Mouse (Mus musculus): ENCODE measurements around the gene Grb2.
A peak's percentile ranks its signal among the peaks of the same experiment; 100 is the strongest.

The Grb2 gene

DNA sequence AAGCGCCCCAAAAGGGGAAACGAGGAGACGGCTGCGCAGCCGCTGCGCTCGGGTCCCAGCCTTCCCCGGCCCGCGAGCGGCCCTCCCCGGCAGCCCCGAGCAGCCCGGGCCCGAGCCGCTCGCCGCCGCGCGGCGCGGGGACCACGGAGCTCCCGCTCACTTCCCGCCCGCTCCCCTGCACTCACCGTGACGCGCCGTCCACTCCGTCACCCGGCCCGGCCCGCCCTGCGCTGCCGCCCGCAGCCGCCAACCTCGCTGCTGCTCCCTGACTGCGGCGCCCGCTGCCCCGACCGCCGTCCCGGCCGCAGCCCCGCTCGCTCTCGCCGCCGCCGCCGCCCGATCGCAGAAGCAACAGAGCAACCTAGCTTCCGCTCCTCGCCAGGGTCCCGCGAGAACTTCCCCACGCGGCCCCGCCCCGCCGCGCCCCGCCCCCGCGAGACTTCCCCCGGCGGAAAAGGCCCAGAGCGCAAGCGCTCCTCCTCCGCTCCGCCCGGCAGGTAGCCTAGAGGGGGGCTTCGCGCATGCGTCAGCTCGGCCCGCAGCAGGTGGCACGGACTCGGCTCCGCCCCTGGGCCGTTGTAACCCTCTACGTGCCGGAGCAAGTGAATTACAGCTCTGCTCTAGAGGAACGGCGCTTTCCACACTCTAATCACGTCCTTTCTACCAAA, at the start of gene Grb2:
Gene Grb2, minus strand, starts transcription at position 389 of the 668 bp plus-strand sequence.
- peak; percentile 98 to 99 for DNase-seq

DNA sequence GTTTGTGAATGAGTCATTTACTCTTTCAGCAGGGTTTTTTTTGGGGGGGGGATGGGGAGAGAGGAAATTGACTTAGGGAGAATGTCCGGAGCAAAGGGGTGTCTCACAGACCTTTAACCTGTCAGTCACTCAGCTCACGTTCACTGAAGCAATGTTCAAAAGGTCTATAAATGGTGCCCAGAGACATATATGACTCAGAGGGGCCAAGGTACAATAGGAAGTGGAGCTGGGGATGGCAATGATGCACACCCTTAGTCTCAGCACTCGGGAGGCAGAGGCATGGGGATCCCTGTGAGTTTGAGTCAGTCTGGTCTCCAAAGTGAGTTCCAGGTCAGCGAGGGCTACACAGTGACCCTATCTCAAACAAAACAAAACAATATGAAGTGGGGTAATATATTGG, 45.1 kb upstream of the Grb2 start:
- DNase-seq, result no peak

DNA sequence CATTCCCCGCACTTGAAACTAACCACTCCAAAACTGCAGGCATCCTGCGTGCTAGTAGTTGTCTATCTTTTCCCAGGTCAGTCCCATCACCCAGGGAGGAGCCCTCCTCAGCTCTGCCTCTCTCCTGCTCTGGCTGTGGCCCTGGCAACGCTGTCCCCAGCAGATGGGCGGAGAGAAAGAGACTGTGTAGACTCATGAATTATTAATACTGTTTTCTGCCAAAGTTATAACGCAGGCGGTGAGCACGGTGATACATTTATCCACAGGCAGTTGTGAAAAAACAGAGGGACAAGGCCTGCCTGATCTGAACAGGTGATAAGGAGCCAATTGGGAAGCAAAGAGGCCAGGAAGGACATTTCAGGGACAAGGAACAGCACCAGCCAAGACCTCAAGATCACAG, 44.3 kb upstream of the Grb2 start:
- DNase-seq, result no peak

DNA sequence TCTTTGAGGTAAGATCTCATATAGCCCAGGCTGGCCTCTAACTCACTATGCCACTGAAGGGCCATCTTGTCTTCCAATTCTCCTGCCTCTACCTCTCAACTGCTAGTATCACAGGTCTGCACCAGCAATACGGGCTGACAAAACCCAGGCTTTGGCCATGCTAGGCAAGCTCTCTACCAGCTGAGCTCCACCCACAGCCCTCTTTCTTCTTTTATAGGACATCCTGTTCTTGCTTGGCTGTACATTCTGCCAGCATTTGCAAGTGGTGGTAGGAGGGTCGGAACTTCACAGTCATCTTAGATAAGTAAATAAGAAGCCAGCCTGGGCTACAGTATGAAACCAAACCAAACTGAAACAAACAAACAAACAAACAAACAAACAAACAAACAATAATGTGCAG, 43.3 kb upstream of the Grb2 start:
- DNase-seq, result no peak

DNA sequence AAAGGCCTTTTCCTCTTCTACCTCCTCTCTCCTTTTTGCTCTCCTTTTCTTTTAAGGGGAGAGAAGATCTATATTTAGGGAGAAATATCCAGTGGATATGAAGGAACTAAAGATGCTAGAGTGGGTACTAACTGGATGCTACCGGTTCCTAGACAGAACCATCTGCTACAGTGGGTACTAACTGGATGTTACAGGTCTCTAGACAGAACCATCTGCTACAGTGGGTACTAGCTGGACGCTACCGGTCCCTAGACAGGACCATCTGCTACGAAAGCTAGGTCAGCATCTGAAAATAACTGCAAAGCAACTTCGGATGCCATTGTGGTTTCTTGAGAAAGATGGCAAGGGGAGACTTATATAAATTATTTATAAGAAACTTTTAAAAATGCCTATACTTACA, 41.4 kb upstream of the Grb2 start:
- DNase-seq, result no peak

DNA sequence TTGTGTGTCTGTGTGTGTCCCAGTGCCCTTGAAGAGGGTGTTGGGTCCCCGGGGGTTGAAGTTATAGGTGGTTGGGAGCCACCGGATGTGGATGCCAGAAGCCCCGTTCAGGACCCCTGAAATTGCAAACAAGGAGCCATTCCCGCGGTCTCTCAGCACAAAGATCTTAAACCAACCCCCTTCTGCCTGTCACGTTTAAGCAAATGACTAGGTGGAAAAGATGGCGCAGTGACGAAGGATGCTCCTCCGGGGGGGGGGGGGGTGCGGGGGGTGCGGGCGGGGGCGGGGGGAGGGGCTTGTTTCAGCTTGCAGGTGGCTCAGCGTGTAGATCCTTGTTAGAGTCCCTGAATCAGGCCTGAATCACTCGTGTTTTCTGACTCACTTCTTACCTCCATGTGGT, 39.0 kb upstream of the Grb2 start:
- peak in 1 of 2 experiments; percentile 12 for DNase-seq

DNA sequence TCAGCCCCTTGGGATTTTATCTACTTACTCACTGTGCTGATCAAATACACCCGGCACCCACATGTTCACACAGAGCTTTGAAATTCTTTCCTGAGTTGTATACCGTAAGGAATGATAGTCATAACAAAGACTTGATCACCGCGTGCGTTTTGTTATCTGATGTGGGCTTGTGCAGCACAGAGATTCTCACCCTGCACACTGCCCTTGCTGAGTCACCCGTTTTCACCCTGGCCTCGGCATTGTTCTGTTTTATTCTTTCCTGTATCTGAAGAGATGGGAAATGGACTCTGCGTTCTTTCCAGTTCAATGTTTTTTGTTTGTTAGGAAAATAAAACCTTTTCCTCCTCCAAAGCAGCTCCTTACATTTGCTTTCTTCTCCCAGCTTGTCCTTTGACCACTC, 38.4 kb upstream of the Grb2 start:
- no peak for DNase-seq

DNA sequence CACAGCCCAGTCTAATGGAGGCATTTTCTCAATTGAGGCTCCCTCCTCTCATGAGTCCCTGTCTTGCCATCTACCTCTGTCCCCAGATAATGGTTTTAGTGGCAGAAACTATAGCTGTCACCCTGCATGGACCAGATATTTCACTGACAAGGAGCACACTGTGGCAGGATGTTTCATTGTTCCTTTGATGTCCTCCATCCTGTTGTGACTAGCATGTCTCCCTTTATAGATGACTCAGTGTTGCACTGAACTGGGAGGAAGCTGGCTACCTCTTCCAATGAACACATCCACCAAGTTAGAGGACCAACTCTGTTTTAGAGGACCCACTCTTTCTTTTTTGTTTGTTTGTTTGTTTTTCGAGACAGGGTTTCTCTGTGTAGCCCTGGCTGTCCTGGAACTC, 37.7 kb upstream of the Grb2 start:
- DNase-seq, result no peak

DNA sequence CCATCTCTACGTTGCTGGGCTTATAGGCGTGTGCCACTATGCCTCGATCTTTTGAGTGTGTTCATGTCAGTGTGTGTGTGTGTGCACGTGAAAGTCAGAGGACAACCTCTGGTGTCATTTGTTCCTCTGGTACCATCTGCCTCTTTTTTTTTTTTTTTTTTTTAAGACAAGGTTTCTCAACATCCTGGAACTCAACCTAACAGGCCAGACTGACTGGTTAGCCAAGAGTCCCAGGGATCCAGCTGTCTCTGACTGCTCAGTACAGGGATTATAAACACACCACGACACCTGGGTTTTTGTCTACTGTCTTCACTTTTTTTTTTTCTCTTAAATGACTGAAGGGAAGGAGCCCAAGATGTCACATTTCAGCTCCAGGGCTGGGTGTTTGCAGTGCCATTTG, 36.0 kb upstream of the Grb2 start:
- DNase-seq, result no peak

DNA sequence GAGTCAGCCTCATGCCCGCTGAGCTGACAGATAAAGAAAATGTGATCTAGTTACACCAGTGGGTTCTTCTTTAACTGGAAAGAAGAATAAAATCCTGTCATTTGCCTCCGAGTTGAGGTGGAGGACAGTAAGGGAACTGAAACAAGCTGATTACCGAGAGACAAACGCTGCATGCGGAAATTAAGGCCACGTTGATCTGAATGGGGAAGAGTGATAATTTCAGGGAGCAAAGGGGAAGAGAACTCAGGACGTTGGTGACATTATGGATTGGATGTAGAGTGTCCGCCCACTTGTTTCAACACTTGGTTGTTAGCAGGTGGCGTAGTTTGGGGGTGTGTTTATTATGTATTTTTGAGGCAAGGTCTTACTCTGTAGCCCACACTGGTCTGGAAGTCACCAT, 34.5 kb upstream of the Grb2 start:
- DNase-seq, result no peak

DNA sequence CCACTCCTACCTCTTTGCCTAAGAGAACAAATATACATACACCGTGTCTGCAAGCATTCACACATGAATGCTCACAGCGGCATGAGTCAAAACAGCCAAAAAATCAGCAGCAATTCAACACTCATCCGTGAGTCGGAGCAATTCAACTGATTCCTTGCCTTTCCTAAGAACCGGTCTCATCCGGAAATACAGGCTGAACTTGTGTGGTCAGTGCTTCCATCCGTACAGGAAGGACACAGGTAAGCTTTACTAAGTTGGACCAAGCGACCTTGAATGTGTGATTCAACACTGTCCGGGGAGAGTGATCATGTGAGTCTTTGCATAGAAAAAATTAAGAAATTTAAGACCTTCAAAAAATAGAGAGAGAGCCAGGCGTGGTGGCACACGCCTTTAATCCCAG, 32.7 kb upstream of the Grb2 start:
- DNase-seq, result no peak

DNA sequence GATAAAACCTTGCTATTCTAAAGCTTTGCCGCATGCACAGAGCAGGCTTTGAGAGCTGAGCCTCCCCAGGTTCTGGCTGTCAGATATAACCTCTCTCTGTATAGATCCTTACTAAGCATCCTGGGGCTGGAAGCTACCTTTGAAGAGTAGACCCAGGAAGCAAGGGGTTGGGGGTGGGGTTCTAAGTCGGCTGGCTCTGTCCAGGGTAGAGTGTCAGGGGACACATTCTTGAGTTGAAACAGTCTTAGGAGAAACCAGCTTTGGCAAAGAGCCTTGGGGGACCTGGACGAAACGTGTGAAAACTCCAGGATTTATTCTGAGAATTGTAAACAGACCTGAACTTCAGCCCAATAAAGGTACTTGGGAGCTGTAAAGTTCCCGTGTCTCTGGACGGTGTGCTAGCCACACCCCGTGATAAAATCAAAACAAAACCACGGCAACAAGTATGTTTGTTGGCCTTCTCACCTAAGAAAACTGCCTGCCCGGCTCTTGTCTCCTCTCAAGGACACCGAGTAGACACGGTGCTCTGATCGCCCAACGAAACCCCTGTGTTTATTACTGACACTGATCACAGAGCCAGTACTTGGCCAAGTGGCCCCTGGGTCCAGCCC, 30.0 kb upstream of the Grb2 start:
- DNase-seq, result no peak

DNA sequence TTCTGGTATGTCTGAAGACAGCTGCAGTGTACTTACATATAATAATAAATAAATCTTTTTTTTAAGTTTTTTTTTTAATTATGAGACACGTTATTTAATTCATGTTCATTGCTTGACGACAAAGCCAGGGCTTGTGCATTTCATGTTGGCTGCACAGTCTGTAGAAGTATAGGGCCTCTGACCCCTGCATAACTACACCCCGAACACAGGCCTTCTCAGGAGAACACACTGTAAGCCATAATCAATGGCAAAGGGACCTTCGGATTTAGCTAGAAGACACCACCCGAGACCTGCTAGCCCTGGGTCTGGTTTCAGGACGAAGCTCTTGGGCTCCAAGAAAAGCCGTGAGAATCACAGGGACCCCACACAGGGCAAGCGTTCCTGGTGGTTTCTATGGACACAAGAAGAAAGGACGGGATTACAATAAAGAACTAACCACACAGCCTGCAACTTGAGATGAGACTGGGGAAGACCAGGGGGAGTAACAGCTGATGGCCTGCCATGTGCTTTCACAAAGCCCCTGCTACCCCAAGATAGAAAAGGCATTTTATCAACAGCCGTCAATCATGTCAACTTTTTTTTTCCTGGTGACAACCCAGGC, 29.3 kb upstream of the Grb2 start:
- DNase-seq, result no peak

DNA sequence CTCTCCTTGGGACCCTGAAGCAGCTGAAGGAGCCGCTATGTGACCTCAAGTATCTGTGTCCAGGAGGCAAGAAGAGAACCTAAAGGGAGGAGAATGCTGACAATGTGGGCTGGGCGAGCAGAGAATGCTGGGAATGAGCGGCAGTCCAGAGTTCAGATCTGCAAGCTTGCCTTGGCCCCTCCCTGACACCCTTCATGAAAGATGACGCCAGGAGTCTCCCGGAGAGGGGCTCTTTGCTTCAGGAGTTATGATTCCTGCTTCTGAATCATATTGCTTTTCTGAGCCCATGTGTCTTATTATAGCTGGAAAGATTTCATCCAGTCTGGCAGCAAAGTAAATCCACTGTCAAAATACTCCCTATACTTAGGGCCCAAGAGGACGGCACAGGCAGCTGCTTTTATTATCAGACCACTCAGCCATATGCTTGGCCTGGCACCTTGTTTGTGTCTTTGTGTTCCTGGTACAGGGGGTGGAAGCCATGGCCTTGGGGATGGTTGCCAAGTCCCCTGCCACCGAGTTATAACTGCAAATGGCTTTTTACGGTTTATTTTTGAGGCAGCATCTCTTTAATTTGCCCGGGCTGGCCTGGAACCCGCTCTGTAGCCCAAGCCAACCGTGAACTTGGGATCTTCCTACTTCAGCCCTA, 25.8 kb upstream of the Grb2 start:
- DNase-seq, result no peak

DNA sequence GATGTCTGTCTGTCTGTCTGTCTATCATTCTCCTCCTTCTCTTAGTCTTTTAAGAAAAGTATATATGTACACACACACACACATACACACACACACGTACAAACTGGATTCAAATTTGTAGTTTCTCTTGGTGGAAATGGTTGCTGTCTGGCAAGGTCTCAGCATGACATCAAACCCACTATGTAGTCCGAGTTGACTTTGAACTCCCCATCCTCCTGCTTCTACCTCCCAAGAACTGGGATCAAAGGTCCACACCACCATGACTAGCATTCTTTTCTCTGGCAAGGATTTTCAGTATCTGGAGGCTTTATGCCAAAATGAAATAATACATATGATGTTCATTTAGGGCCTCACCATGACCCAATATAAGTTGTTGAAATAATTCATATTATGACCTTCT, 14.8 kb upstream of the Grb2 start:
- DNase-seq, result no peak

DNA sequence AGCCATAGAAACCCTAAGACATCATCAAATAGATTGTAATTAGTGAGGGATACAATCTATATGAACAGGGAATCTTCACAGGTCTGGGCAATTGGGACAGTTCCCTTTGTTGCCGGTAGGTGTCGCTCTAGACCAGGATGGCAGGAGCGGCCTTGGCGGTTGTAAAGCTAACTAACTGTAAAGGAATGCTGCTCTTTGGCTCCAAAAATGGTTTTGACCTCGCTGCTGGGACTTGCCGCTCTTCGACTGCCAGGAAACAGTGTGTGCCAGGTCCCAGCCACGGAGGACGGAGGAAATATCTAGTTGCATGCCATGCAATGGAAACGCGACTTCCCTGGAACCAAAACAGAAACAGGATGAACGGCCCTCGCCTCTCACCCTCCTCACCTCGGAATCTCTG, 14.2 kb upstream of the Grb2 start:
- peak; percentile 88 to 89 for DNase-seq

DNA sequence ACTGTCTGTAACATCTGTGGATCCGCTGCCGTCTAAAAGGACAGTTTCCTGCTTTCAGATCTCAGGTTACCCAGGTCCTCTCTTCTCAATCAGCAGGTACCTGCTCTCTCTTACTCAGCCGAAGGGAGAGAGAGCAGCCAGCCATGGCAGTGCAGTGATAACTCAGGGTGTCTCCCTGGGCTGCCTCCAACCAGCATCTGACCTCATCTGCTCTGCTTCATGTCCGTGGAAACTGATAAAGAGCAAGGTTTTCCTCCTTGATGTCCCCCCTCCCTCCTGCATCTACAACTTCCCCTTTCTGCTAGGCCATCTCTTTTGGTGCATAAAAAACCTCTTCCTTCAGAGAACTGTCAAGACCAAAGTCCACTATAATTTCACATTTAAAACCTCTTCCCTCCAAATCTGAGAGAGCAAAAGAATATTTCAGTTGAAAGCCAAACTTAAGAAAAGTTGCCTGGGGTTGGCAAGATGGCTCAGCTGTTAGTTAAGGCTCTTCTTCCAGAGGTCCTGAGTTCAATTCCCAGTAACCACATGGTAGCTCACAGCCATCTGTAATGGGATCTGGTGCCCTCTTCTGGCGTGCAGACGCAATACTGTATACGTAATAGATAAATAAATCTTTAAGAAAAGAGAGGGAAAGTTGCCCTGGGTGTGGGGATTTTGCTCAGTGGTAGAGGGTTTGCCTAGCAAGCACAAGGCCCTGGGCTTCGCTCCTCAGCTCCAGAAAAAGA, 9.4 kb upstream of the Grb2 start:
- peak; percentile 82 for DNase-seq

DNA sequence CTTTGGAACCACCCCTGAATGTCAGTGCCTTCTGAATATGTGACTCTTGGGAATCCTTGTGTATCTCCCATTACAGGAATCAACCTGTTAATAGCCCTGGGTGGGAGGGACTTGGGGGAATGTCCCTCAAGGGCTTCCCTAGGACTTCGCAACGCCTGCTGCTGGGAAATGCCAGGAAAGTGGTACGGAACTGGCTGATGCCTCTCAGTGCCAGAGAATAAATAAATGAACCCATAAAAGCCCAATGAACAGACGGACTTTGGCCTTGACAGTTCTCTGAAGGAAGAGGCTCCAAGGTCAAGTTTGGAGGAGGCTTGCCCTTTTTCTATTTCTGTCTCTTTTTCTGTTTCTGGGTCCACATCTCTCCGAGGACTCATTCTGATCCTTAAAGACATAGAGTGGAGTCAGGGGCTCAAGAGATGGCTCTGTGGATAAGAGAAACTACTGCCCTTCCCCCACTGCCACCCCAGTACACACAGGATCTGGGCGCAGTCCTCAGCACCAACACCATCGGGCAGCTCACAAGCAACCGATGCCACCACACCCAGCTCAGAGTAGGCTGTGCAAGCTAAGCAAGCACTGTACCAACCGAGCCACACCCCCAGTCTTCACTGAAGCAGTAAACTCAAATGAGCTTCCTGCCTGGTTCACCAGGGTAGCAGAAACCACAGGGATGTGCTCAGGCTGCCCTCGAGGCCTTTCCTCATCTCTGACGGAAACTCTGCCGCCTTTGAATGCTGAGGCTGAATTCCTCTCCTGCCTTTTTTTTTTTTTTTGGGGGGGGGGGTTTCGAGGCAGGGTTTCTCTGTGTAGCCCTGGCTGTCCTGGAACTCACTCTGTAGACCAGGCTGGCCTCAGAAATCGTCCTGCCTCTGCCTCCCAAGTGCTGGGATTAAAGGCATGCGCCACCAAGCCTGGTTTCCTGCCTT, 8.3 kb upstream of the Grb2 start:
- DNase-seq, result peak; percentile 72 to 78

DNA sequence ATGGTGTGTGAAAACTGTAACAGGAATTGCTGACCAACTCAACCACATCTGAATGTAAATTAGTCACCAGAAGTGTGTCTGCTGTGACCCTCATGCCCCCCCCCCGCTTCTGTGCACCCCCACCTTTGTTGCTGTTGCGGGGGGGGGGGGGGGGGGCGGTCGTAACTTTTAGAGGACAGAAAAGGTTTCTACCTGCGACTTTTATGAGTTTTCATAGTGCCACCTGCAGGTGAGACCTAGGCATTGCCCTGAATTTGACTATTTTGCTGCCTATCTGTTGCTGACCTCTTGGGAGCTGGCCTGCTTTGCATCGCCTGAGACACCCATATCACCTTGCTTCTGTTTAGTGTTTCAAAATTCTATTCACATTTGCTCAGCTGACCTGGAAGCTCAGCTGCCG, 6.1 kb upstream of the Grb2 start:
- peak; percentile 74 to 79 for DNase-seq

DNA sequence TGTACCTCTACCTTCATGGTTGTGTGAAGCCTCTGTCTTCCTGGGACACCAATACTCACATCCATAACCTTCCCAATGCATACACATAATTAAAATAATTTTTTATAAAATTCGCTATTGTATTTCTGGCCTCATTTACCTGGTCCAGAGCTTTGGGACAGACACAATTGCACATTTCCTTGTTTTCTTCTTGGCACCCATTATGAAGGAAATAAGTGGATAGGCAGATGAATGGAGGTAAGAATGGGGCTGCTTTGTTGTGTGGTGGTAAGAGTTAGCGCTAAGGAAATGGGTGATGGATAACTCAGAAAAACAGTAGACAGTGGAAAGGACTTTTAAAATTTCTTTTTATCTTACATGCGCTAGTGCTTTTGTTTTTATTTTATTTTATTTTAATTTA, 5.0 kb upstream of the Grb2 start:
- no peak for DNase-seq

DNA sequence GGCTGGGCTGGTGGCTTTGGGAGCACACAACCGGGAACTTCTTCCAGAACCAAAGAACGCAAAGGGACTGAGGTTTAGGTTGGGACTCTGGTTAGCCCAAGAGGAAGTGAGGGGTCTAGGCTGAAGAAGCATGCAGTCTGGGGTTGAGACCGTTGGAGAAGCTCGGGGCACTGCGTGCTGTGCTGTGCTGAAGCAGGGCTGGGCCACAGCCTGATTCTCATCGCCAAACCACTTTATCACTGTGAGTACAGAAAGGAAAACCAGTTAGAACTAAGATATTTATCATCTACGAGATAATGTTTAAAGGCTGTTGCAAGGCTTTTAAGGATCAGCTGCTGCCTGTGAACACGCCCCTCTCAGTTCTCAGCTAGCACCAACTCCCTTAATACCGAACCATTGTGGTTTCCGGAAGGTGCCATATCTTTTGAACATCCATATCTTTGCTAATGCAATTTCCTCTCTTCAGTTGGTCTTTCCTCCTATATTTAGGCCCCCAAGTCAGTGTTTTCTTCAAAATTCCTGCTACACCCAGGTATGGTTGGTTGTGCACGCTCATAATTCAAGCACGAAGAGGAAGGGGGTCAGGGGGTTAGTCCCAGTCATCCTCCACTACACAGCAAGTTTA, 4.4 kb upstream of the Grb2 start:
- DNase-seq, result no peak

DNA sequence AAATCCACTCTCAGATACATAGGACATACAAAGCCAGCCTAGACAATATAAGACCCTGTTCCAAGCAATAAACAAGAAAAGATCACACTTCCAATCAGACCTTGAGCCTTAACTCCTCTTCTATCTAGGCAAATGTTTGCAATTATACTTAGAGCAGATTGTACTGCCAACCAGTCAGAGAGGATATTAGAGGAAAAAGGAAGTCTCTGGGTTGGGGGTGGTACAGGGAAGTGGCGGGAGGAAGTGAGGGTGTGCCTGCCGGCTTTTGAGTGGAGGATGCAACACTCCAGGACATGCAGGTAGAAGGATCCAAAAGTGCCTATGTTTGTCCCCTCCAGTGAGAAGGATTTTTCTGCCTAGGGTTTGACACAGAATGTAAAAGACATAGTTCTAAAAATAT, 3.9 kb upstream of the Grb2 start:
- DNase-seq, result peak; percentile 47 to 60

All from B cell, adult 2 months (primary cell).